12 mouse cellular contexts compared by ENCODE assay signal in genomic region chr2:27413582-27413935, GRCm38 (mm10). TPM values are rescaled to one million over a fixed set of nuclear protein-coding genes. Genes with fewer than 3 reads are reported as not detected.
DNase-seq lines count a peak whose midpoint lies in the region; ATAC-seq and TF ChIP-seq lines count a peak whose summit lies in the region.
"Had no signal": no experiment of that assay in that cellular context is flagged by ENCODE, and none has a peak within 500 bp of the region (broad histone marks: within the 10 kb centered on the region; RNA-seq: fewer than 3 reads in every experiment).

No protein-coding gene starts in this region.

- H3K4me1 ChIP-seq in lung, embryonic 15.5 days = peaks cover 87% of the 10 kb centered on the region
- H3K4me1 ChIP-seq in lung, adult 2 months (ENCODE audit: control insufficient read depth, insufficient read depth, low read length) = peaks cover 44% of the 10 kb centered on the region
- H3K4me1 ChIP-seq in forebrain, embryonic 11.5 days (replicated peaks; ENCODE audit: control insufficient read depth, insufficient read depth, low read length) = peaks cover 46% of the 10 kb centered on the region
- H3K4me1 ChIP-seq in limb, embryonic 10.5 days = peaks cover 89% of the 10 kb centered on the region
- H3K4me1 ChIP-seq in olfactory bulb, adult 2 months (ENCODE audit: control insufficient read depth, insufficient read depth, low read length) = peaks cover 58% of the 10 kb centered on the region

- ATAC-seq in lung, embryonic 15.5 days (ENCODE audit: borderline replicate concordance, extremely low read depth, low FRiP score, low TSS enrichment) = no peak
- peak; percentile 56 for ATAC-seq in forebrain, embryonic 11.5 days (replicated peaks; ENCODE audit: low FRiP score)

- peak overlapping the region; percentile 33 for H3K4me2 ChIP-seq in lung, embryonic 15.5 days
- H3K4me2 ChIP-seq in forebrain, embryonic 11.5 days (ENCODE audit: low read depth, low read length, severe bottlenecking) = peak overlapping the region; percentile 38; the same call in 1 of the 2 replicates
- H3K4me2 ChIP-seq: limb, embryonic 13.5 days had no signal

- WGBS in lung, embryonic 15.5 days = 40% methylated on average over 2 of the region's 2 CpGs
- WGBS in lung, adult 2 months = 69% methylated on average over 2 of the region's 2 CpGs
- WGBS in forebrain, embryonic 11.5 days = 13% methylated on average over 2 of the region's 2 CpGs
- WGBS in limb, embryonic 10.5 days = 68% methylated on average over 2 of the region's 2 CpGs
- 55% methylated on average over 2 of the region's 2 CpGs for WGBS in olfactory bulb, adult 2 months

- H3K9ac ChIP-seq in lung, embryonic 15.5 days = no peak overlapping the region
- peak overlapping the region; percentile 9 for H3K9ac ChIP-seq in forebrain, embryonic 11.5 days (ENCODE audit: low read length)
- H3K9ac ChIP-seq: limb, embryonic 13.5 days had no signal

- H3K36me3 ChIP-seq in lung, embryonic 15.5 days = no peaks in the 10 kb centered on the region
- no peaks in the 10 kb centered on the region for H3K36me3 ChIP-seq in forebrain, embryonic 11.5 days (ENCODE audit: control insufficient read depth, insufficient read depth, low read length)
- H3K36me3 ChIP-seq in limb, embryonic 10.5 days = no peaks in the 10 kb centered on the region
- H3K36me3 ChIP-seq: limb, embryonic 13.5 days had no signal

- no peak for TF ChIP-seq CTCF in lung, adult 2 months (IDR thresholded peaks at IDR 0.05; ENCODE audit: insufficient read depth, low read length)
- no peak for TF ChIP-seq CTCF in olfactory bulb, adult 2 months (IDR thresholded peaks at IDR 0.05; ENCODE audit: insufficient read depth, low read depth, low read length)

- H3K9me3 ChIP-seq in lung, embryonic 15.5 days = no peaks in the 10 kb centered on the region
- no peaks in the 10 kb centered on the region for H3K9me3 ChIP-seq in forebrain, embryonic 11.5 days (ENCODE audit: control insufficient read depth, low read length)
- H3K9me3 ChIP-seq in limb, embryonic 10.5 days (replicated peaks) = no peaks in the 10 kb centered on the region
- H3K9me3 ChIP-seq: limb, embryonic 13.5 days had no signal

- H3K27me3 ChIP-seq in lung, embryonic 15.5 days = no peaks in the 10 kb centered on the region
- no peaks in the 10 kb centered on the region for H3K27me3 ChIP-seq in forebrain, embryonic 11.5 days (ENCODE audit: control insufficient read depth, insufficient read depth, low read length)
- H3K27me3 ChIP-seq in limb, embryonic 10.5 days (ENCODE audit: low read depth, poor library complexity, severe bottlenecking) = no peaks in the 10 kb centered on the region
- H3K27me3 ChIP-seq: limb, embryonic 13.5 days had no signal

- peak overlapping the region; percentile 81 for H3K27ac ChIP-seq in lung, embryonic 15.5 days
- peak overlapping the region; percentile 73 for H3K27ac ChIP-seq in forebrain, embryonic 11.5 days (ENCODE audit: low read depth, low read length)
- 0 out of 2 replicates have a peak overlapping the region, but pooled peaks have one; percentile 32 for H3K27ac ChIP-seq in limb, embryonic 10.5 days
- H3K27ac ChIP-seq in olfactory bulb, adult 2 months (ENCODE audit: insufficient read depth, low read depth, low read length) = peak overlapping the region; percentile 57; the same call in 1 of the 2 replicates
- H3K27ac ChIP-seq: limb, embryonic 13.5 days had no signal

- H3K4me3 ChIP-seq in lung, embryonic 15.5 days = no peak overlapping the region
- H3K4me3 ChIP-seq in lung, adult 2 months (replicated peaks; ENCODE audit: extremely low read depth, low read depth, low read length) = no peak overlapping the region
- no peak overlapping the region for H3K4me3 ChIP-seq in forebrain, embryonic 11.5 days (ENCODE audit: low read depth, low read length)
- no peak overlapping the region for H3K4me3 ChIP-seq in limb, embryonic 10.5 days
- no peak overlapping the region for H3K4me3 ChIP-seq in olfactory bulb, adult 2 months (ENCODE audit: insufficient read depth, low read depth, low read length)
- H3K4me3 ChIP-seq: erythroblast, embryonic 14.5 days; limb, embryonic 13.5 days had no signal

- DNase-seq in lung, adult 2 months = no peak
- no peak for DNase-seq in forebrain, embryonic 11.5 days (ENCODE audit: low spot score)
- no peak for DNase-seq in limb, embryonic 10.5 days (ENCODE audit: low spot score)
- DNase-seq in urinary bladder, postnatal 25 days (ENCODE audit: low spot score) = no peak
- DNase-seq in kidney, adult 8-10 months = no peak
- no peak for DNase-seq in layer of hippocampus, postnatal 14 days (ENCODE audit: low spot score in 2 of 2)
- DNase-seq: adrenal gland, postnatal 14 days; cerebellum, adult 11 months had no signal

- TF ChIP-seq POLR2A in lung, adult 2 months (IDR thresholded peaks at IDR 0.05; ENCODE audit: borderline replicate concordance, extremely low read depth, low read depth, low read length) = no peak
- TF ChIP-seq POLR2A in olfactory bulb, adult 2 months (IDR thresholded peaks at IDR 0.05; ENCODE audit: insufficient read depth, low read depth, low read length) = no peak

RNA-seq across cellular contexts. Expression of gene Vav2, which starts 13.3 kb away (rescaled TPM):
- polyA plus RNA-seq in lung, embryonic 15.5 days (2015; fragmentation: Nextera tagmentation; extraction: Ambion mirVana) = 9.0 and 9.7 TPM in 2 replicates
- polyA plus RNA-seq in lung, adult 2 months (2012; rRNA removed) = 30.9 and 32.7 TPM in 2 replicates
- polyA plus RNA-seq in forebrain, embryonic 11.5 days (2014; fragmentation: Nextera tagmentation; extraction: Ambion mirVana) = 12.7 and 15.7 TPM in 2 replicates
- 9.2 and 9.6 TPM in 2 replicates for polyA plus RNA-seq in limb, embryonic 10.5 days (2016; fragmentation: Nextera tagmentation; extraction: Ambion mirVana)
- not detected in 2 replicates for polyA plus RNA-seq in olfactory bulb, adult 2 months (2012; ENCODE audit: insufficient read depth, insufficient read length, low replicate concordance, missing spikeins)
- total RNA-seq in layer of hippocampus, postnatal 14 days (2021) = 10 to 100 TPM; 19.5 to 21.8 TPM

RNA-seq across cellular contexts. Expression of gene Brd3os, which starts 28.6 kb away (rescaled TPM):
- 6.2 and 7.1 TPM in 2 replicates for polyA plus RNA-seq in lung, embryonic 15.5 days (2015; fragmentation: Nextera tagmentation; extraction: Ambion mirVana)
- 9.3 and 10.6 TPM in 2 replicates for polyA plus RNA-seq in lung, adult 2 months (2012; rRNA removed)
- 14.4 and 16.0 TPM in 2 replicates for polyA plus RNA-seq in forebrain, embryonic 11.5 days (2014; fragmentation: Nextera tagmentation; extraction: Ambion mirVana)
- 5.2 and 7.6 TPM in 2 replicates for polyA plus RNA-seq in limb, embryonic 10.5 days (2016; fragmentation: Nextera tagmentation; extraction: Ambion mirVana)
- polyA plus RNA-seq in olfactory bulb, adult 2 months (2012; ENCODE audit: insufficient read depth, insufficient read length, low replicate concordance, missing spikeins) = not detected in 2 replicates
- total RNA-seq in layer of hippocampus, postnatal 14 days (2021) = 10 to 100 TPM; 23.4 to 25.8 TPM
- polyA plus RNA-seq: erythroblast, embryonic 14.5 days had no signal
